Mouse (Mus musculus): Measurements from ENCODE around the gene Oser1. TPM values are rescaled to one million over a fixed set of nuclear protein-coding genes. Genes with fewer than 3 reads are reported as not detected.

Gene Oser1
- polyA plus RNA-seq (2014; fragmentation: Illumina TruSeq; extraction: RNeasy Lipid Tissue Mini Kit (QIAGEN cat#74804); ENCODE audit: low read depth, low replicate concordance), result 39.3 TPM

DNA sequence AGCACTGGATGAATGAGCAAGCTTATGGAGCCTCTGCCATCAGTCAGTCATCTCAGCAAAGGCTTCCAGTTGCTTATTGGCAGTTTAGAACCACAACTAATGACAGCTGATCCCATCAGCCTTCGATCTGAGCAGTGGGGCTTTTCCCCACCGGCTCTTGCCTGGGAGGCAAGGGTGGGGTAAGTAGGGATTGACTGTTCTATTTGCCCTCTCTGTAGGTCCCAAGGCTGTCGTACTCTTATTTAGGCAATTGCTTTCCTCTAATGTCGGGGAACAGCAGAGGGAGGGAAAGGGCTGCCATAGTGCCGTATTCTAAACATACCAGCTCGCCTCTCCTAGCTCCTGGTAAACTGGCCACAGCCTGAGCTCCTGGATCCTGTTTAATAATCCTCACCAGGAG, at the start of gene Oser1:
Gene Oser1, minus strand, starts transcription at position 101 of the 400 bp plus-strand sequence.

DNA sequence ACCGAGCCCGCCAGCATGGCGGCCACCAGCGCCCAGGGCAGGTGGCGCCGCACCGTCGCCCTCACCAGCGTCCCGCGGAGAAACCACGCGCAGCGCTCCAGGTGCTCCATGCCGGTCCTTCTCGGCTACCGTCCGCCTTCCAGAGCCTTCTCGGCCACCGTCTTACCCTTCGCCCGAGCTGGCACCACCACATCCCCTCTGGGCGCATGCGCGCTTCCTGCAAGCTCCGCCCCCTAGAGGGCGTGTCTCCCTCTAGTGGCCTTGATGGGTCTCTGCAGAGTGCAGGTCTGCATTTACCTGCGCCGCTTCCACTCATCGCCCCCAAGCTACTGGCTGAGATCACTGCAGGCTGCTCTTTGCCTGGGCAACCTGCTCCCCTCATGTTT, 48.0 kb upstream of the Oser1 start, which contains the start of gene Fitm2:
Gene Fitm2, minus strand, starts transcription at position 164 of the 386 bp plus-strand sequence.

DNA sequence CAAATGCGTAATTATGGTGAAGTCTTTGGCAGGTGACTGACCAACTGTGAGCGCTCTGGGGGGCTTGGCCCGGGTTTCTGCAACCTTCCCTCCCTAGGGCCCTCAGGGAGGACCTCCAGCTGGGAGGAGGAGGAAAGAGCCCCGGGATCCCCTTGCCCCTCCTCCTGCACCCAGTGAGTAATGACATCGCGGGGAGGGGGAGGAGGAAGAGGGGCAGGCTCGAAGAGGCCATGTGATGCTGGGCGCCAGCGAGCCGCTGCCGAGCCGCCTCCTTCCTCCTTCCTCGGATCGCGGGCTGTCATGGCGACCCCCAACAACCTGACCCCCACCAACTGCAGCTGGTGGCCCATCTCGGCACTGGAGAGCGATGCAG, 13.7 kb upstream of the Oser1 start, which contains the start of gene Gdap1l1:
Gene Gdap1l1, plus strand, starts transcription at position 231 of the 373 bp plus-strand sequence.

DNA sequence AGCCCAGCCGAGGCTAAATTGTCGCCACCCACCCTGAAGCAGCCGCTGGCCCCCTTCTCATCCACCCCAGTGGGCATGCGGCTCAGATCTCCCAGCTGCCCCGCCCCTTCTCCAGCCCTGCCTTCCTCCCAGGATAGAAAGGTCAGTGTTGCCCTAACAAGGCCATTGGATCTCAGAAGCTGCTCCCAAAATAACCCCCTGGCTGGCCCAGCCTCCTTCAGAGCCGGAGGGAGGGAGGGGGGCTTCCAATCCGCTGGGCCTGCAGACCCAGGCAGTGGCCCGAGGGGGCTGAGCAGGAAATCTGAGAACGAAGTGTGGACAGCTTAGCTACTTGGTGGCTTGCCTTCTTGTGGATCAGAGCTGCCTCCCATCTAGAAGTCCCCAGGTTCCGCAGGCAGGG, 26.6 kb downstream of the Oser1 start, which contains the start of gene Jph2:
Gene Jph2, minus strand, starts transcription at position 89 of the 400 bp plus-strand sequence.

Other genes with a start within 250 kb of the Oser1 start
- gene Tox2, start 221.6 kb downstream of the Oser1 start, polyA plus RNA-seq (2014; fragmentation: Illumina TruSeq; extraction: RNeasy Lipid Tissue Mini Kit (QIAGEN cat#74804); ENCODE audit: low read depth, low replicate concordance), result 0.28 TPM
- not detected for gene Jph2, start 26.7 kb downstream of the Oser1 start, polyA plus RNA-seq (2014; fragmentation: Illumina TruSeq; extraction: RNeasy Lipid Tissue Mini Kit (QIAGEN cat#74804); ENCODE audit: low read depth, low replicate concordance)
- not detected for gene Gdap1l1, start 13.8 kb upstream of the Oser1 start, polyA plus RNA-seq (2014; fragmentation: Illumina TruSeq; extraction: RNeasy Lipid Tissue Mini Kit (QIAGEN cat#74804); ENCODE audit: low read depth, low replicate concordance)
- 14.3 TPM for gene Fitm2, start 47.9 kb upstream of the Oser1 start, polyA plus RNA-seq (2014; fragmentation: Illumina TruSeq; extraction: RNeasy Lipid Tissue Mini Kit (QIAGEN cat#74804); ENCODE audit: low read depth, low replicate concordance)
- not detected for gene R3hdml, start 67.6 kb upstream of the Oser1 start, polyA plus RNA-seq (2014; fragmentation: Illumina TruSeq; extraction: RNeasy Lipid Tissue Mini Kit (QIAGEN cat#74804); ENCODE audit: low read depth, low replicate concordance)
- gene Hnf4a, start 82.1 kb upstream of the Oser1 start, polyA plus RNA-seq (2014; fragmentation: Illumina TruSeq; extraction: RNeasy Lipid Tissue Mini Kit (QIAGEN cat#74804); ENCODE audit: low read depth, low replicate concordance), result 137 TPM
- gene Ttpal, start 177.6 kb upstream of the Oser1 start, polyA plus RNA-seq (2014; fragmentation: Illumina TruSeq; extraction: RNeasy Lipid Tissue Mini Kit (QIAGEN cat#74804); ENCODE audit: low read depth, low replicate concordance), result 17.0 TPM
- 710 TPM for gene Serinc3, start 220.4 kb upstream of the Oser1 start, polyA plus RNA-seq (2014; fragmentation: Illumina TruSeq; extraction: RNeasy Lipid Tissue Mini Kit (QIAGEN cat#74804); ENCODE audit: low read depth, low replicate concordance)
- 42.2 TPM for gene Pkig, start 233.7 kb upstream of the Oser1 start, polyA plus RNA-seq (2014; fragmentation: Illumina TruSeq; extraction: RNeasy Lipid Tissue Mini Kit (QIAGEN cat#74804); ENCODE audit: low read depth, low replicate concordance)

All from kidney, adult 10 weeks (tissue).